Mouse (Mus musculus): ENCODE data around the gene Cyp2c50.
"Not testable (repeated sequence)": the region's sequence is repeated elsewhere in the genome, so short reads cannot be mapped to it uniquely, and the experiment has no call there.

Gene Cyp2c50

DNA sequence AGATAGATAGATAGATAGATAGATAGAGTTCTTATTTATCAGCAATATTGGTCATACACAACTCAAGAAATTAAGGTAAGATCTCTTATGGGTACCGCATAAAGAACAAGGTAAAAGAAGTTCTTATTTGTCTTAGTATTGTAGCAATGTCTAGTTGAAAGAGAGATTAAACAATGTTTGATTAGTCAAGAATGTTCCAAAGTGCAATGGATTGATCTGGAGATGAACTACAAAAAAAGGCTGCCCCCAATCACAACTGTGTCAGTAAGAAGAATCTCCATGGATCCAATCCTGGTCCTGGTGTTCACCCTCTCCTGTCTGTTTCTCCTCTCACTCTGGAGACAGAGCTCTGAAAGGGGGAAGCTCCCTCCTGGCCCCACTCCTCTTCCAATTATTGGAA lies at the start of gene Cyp2c50:
TSS of gene Cyp2c50 (plus strand) at position 268 of the 400 bp plus-strand sequence.
- not testable (repeated sequence) for DNase-seq (ENCODE audit: low read depth, low spot score)

DNA sequence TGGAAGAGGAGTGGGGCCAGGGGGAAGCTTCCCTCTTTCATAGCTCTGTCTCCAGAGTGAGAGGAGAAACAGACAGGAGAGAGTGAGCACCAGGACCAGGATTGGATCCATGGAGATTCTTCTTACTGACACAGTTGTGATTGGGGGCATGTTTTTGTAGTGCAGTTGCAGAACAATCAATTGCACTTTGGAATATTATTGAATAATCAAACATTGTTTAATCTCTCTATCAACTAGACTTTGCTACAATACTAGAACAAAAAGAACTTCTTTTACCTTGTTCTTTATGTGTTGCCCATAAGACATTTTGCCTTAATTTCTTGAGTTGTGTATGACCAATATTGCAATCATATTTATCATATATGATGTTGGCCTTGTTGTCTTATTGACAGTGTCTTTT lies 15.8 kb upstream of the Cyp2c50 start, which contains the start of gene Cyp2c54:
TSS of gene Cyp2c54 (minus strand) at position 127 of the 400 bp plus-strand sequence.
- no peak for DNase-seq (ENCODE audit: low read depth, low spot score)

DNA sequence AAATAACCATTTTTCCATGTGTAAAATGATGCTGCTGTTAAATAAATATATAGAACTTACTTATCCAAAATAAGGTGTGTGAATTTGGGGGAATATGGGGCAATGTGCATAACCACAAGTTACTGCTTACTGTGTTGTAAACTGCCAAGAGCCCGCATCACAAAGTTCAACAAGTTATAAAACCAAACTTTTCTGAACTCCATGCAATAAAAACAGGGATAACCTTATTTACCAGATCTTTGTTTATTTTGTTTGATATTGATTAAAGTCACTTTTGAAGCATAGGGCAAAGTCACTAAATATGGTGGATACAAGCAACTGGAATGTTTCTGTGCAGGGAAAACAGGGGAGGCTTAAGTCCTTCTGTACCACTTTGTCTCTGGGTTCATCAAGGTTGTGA lies 1.1 kb upstream of the Cyp2c50 start:
- DNase-seq (ENCODE audit: low read depth, low spot score): no peak

DNA sequence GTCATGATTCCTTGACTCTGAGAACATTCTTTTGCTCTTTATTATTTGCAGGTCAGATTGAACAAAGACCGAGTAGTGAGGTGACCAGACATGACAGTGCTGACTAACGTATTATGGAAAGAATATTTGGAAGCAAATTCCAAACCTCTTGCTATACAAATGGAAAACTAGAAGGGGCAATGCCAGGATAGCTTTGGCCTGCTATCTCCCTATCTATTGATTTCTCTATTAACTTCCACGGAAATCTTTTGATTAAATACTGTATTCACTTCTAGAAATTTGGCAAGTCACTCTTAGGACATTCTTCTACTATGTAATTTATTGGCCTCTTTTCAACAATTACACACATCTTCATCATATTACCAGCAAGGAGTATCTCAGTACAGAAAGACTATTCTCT lies 1.6 kb downstream of the Cyp2c50 start:
- no peak for DNase-seq (ENCODE audit: low read depth, low spot score)

DNA sequence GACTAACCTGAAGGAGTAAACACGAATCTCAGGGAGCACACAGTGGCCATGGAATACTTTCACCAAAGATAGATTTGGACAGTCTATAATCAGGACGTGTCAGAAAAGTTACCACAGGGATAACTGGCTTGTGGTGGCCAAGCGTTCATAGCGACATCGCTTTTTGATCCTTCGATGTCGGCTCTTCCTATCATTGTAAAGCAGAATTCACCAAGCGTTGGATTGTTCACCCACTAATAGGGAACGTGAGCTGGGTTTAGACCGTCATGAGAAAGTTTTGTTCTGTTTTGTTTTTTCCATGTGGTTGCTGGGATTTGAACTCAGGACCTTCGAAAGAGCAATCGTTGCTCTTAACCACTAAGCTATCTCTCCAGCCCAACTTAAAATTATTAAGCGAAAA lies 30.1 kb downstream of the Cyp2c50 start:
- not testable (repeated sequence) for DNase-seq (ENCODE audit: low read depth, low spot score)

DNA sequence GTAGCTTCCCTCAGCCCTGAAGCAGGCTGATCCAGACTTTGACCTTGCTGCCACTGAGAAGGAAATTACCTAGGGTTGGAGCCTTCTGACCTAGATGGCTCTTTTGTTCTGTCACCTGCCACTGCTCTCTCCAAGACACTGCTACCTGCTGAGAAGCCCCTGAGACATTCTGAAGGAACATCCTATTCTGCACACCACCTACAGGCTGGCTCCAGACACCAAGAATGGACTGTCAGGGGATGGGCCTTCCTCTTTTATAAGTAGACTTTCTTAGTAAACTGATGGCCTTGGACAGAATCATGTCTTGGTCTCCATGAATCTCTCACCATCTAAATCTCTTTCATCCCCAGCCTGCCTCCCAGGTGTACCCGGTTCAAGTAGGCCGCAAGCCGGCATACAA lies 35.7 kb downstream of the Cyp2c50 start:
- not testable (repeated sequence) for DNase-seq (ENCODE audit: low read depth, low spot score)

DNA sequence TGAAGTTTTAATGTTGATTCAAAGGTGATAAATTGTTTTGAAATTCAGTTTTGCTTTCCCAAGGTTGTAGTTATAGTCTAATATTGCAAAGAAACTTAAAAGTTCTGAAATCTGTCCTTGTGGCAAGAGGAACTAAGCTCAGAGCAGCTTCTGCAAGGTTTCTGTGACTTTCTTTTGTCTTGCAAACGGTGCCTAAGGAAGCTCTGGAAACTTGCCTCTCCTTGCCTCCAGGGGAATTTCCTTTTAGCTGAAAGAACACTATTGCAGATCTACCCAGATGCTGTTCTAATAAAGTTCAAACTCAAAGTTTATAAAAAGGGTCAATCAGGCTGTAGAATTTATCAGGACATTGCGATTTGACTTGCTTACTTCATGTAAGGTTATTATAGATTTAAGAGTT lies 37.5 kb downstream of the Cyp2c50 start:
- DNase-seq (ENCODE audit: low read depth, low spot score): not testable (repeated sequence)

All from c-Kit-negative CD71-positive TER-119-positive erythroid progenitor cells, embryonic 14.5 days (primary cell).